Mouse (Mus musculus) c-Kit-negative CD71-positive TER-119-positive erythroid progenitor cells, embryonic 14.5 days (primary cell): Measurements from ENCODE around the gene Pkp4.
"Not testable (repeated sequence)": the region's sequence is repeated elsewhere in the genome, so short reads cannot be mapped to it uniquely, and the experiment has no call there.

Source experiments
- DNase-seq: peaks from one replicate; pipeline ENCODE4 v3.0.0-alpha.2; 2013; ENCODE audit warnings: low read depth, low spot score

The Pkp4 gene

GRCm38 (mm10) chr2:59339776-59340539 lies 179.3 kb downstream of the Pkp4 start:
- DNase-seq = no peak

GRCm38 (mm10) chr2:59340878-59341277 lies 180.2 kb downstream of the Pkp4 start:
- no peak for DNase-seq

- no peak for DNase-seq
Observed at GRCm38 (mm10) chr2:59342591-59343210, 182.1 kb downstream of the Pkp4 start.

GRCm38 (mm10) chr2:59343834-59344233 lies 183.2 kb downstream of the Pkp4 start:
- DNase-seq = no peak

GRCm38 (mm10) chr2:59344699-59345098 lies 184.0 kb downstream of the Pkp4 start:
- DNase-seq = no peak

- no peak for DNase-seq
Observed at GRCm38 (mm10) chr2:59345141-59345839, 184.6 kb downstream of the Pkp4 start.

GRCm38 (mm10) chr2:59346443-59346842 lies 185.8 kb downstream of the Pkp4 start:
- DNase-seq = no peak

GRCm38 (mm10) chr2:59348585-59348984 lies 187.9 kb downstream of the Pkp4 start:
- no peak for DNase-seq

- DNase-seq = no peak
Observed at GRCm38 (mm10) chr2:59350094-59350493, 189.4 kb downstream of the Pkp4 start.

- no peak for DNase-seq
Observed at GRCm38 (mm10) chr2:59351303-59352099, 190.9 kb downstream of the Pkp4 start.

- DNase-seq = no peak
Observed at GRCm38 (mm10) chr2:59353821-59354220, 193.2 kb downstream of the Pkp4 start.

GRCm38 (mm10) chr2:59355531-59356289 lies 195.1 kb downstream of the Pkp4 start:
- DNase-seq = no peak

GRCm38 (mm10) chr2:59359760-59360342 lies 199.2 kb downstream of the Pkp4 start:
- no peak for DNase-seq

GRCm38 (mm10) chr2:59361350-59361780 lies 200.7 kb downstream of the Pkp4 start:
- no peak for DNase-seq

- DNase-seq = no peak
Observed at GRCm38 (mm10) chr2:59364156-59364842, 203.6 kb downstream of the Pkp4 start.

GRCm38 (mm10) chr2:59367191-59367590 lies 206.5 kb downstream of the Pkp4 start:
- DNase-seq = no peak

GRCm38 (mm10) chr2:59373113-59373512 lies 212.5 kb downstream of the Pkp4 start:
- no peak for DNase-seq

- no peak for DNase-seq
Observed at GRCm38 (mm10) chr2:59378096-59378495, 217.4 kb downstream of the Pkp4 start.

- not testable (repeated sequence) for DNase-seq
Observed at GRCm38 (mm10) chr2:59378861-59379260, 218.2 kb downstream of the Pkp4 start.

- DNase-seq = no peak
Observed at GRCm38 (mm10) chr2:59383231-59383630, 222.6 kb downstream of the Pkp4 start.
